Mouse (Mus musculus) c-Kit-positive CD71-positive TER-119-positive erythroid progenitor cells, embryonic 14.5 days (primary cell): ENCODE results near the gene St6galnac4.
A peak's percentile ranks its signal among the peaks of the same experiment; 100 is the strongest.

Source experiments
- DNase-seq: peaks from one replicate; pipeline ENCODE4 v3.0.0-alpha.2; 2013; ENCODE audit warnings: low spot score

St6galnac4 gene

GRCm38 (mm10) chr2:32570698-32571494, 16.0 kb upstream of the St6galnac4 start, which contains the start of gene Dpm2:
Gene Dpm2, plus strand, starts transcription at chr2:32570858.
- DNase-seq = peak; percentile 87

GRCm38 (mm10) chr2:32572196-32572595, 14.7 kb upstream of the St6galnac4 start:
- no peak for DNase-seq

- no peak for DNase-seq
Observed at GRCm38 (mm10) chr2:32574497-32574896, 12.4 kb upstream of the St6galnac4 start, which contains the start of gene Pip5kl1. Gene Pip5kl1, plus strand, starts transcription at chr2:32574797.

GRCm38 (mm10) chr2:32574901-32575585, 11.9 kb upstream of the St6galnac4 start:
- peak; percentile 59 for DNase-seq

- no peak for DNase-seq
Observed at GRCm38 (mm10) chr2:32575586-32576160, 11.2 kb upstream of the St6galnac4 start, which contains the start of gene 9430097D07Rik. Gene 9430097D07Rik, minus strand, starts transcription at chr2:32575684.

GRCm38 (mm10) chr2:32576532-32576931, 10.4 kb upstream of the St6galnac4 start:
- no peak for DNase-seq

GRCm38 (mm10) chr2:32578146-32579046, 8.5 kb upstream of the St6galnac4 start:
- no peak for DNase-seq

GRCm38 (mm10) chr2:32581450-32582095, 5.3 kb upstream of the St6galnac4 start:
- no peak for DNase-seq

GRCm38 (mm10) chr2:32582830-32583799, 3.8 kb upstream of the St6galnac4 start:
- peak; percentile 79 for DNase-seq

GRCm38 (mm10) chr2:32585149-32585714, 1.7 kb upstream of the St6galnac4 start:
- no peak for DNase-seq

GRCm38 (mm10) chr2:32587731-32588321, 931 bp downstream of the St6galnac4 start:
- no peak for DNase-seq

- no peak for DNase-seq
Observed at GRCm38 (mm10) chr2:32589213-32589795, 2.4 kb downstream of the St6galnac4 start.

GRCm38 (mm10) chr2:32590224-32590623, 3.3 kb downstream of the St6galnac4 start:
- DNase-seq = no peak

GRCm38 (mm10) chr2:32591249-32591648, 4.4 kb downstream of the St6galnac4 start:
- DNase-seq = no peak

GRCm38 (mm10) chr2:32596725-32597124, 9.8 kb downstream of the St6galnac4 start:
- DNase-seq = no peak

GRCm38 (mm10) chr2:32597248-32597647, 10.4 kb downstream of the St6galnac4 start:
- DNase-seq = no peak

- no peak for DNase-seq
Observed at GRCm38 (mm10) chr2:32597699-32598098, 10.8 kb downstream of the St6galnac4 start.

- DNase-seq = no peak
Observed at GRCm38 (mm10) chr2:32598506-32598905, 11.6 kb downstream of the St6galnac4 start.

GRCm38 (mm10) chr2:32599409-32599808, 12.5 kb downstream of the St6galnac4 start, which contains the start of gene St6galnac6:
Gene St6galnac6, plus strand, starts transcription at chr2:32599709.
- no peak for DNase-seq
